Mouse (Mus musculus): ENCODE measurements around the gene Olfr157.

Olfr157 gene

DNA sequence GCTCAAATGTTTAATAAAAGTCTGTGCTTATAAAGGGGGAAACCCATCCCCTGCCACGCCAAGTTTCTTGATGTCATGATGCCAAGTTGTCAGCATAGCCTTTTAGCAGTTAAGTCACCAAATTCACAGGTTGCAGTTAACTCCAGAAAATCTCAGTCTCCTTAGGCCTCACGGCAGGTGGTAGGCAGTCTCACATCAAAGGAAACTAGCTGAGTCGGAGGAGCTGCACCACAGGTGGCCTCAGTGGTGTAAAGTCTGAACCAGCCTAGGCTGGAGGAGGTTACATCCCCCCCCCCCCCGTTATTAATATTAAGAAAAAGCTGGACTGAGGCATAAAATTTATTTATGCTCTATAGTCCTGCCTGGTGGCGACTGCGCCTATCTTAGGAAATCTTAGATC lies 44.7 kb downstream of the Olfr157 start:
- DNase-seq, result no peak
